Mouse (Mus musculus) layer of hippocampus, adult 8-10 months (tissue): ENCODE measurements around the gene Podxl. TPM values are rescaled to one million over a fixed set of nuclear protein-coding genes. Genes with fewer than 3 reads are reported as not detected.

ENCODE experiments used
- total RNA-seq, 4 experiments: library from RNA; stranded (reverse); gene quantifications; 2 replicates each; pipeline ENCODE4 v1.2.4; 2022

Gene Podxl
- total RNA-seq, 4 experiments from 2014 or later: 17.8 to 20.8 (median 18.8) TPM

Other genes with a start within 250 kb of the Podxl start
- gene Mkln1, start 165.2 kb downstream of the Podxl start, total RNA-seq: 100 to 1,000 TPM; 160 to 192 (median 175) TPM